Mouse (Mus musculus) 3134 (cell line): Measurements from ENCODE around the gene Abcc1.

ENCODE experiments used
- DNase-seq: peaks from one replicate; pipeline ENCODE4 v3.0.0-alpha.2; 2011; ENCODE audit warnings: low spot score; ENCODE audit not compliant: insufficient read length; ENCODE audit errors: extremely low read depth

Abcc1 gene

DNA sequence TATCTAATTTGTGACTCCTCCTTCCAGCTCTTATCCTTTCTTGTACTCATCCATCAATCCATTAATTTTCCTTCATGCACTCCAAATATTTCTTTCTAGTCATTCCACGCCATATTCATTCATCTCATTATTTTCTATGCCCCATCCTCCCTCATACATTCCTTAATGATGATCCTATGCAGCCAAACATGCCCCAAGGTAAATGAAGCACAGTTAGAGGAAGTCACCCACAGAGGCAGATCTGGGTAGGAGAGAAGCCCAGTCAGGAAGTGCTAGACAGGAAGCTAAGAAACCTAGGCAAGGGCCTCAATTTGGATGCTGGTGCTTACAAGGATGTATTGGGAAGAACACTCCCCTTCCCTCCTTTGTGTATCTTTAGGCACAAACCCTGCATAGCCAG, 121.9 kb downstream of the Abcc1 start:
- no peak for DNase-seq

DNA sequence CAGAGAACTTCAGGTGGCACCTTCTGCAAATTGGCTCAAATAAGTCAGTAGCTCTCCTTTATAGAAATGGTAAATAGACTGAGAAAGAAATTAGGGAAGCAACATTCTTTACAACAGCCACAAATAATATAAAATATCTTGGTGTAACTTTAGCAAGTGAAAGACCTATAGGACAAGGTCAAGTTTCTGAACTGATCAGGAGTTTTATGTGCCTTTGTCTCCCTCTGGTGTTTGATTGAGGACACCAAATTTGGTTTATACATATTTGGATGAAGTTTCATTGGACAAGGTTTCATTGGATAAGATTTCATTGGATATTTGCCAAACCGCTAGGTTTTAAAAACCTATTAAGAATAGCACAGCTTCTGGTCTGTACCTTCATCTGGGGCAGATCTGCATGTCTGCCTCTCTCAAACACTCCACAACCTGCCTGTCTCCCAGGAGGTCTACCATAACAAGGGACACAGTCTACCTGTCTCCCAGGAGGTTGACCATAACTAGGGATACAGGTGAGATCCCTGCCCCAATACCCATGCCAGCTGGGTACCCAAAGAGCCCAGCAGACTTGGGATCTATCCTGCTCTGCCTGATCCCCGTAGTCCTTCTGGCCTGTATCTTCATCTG, 132.2 kb downstream of the Abcc1 start:
- DNase-seq = no peak

DNA sequence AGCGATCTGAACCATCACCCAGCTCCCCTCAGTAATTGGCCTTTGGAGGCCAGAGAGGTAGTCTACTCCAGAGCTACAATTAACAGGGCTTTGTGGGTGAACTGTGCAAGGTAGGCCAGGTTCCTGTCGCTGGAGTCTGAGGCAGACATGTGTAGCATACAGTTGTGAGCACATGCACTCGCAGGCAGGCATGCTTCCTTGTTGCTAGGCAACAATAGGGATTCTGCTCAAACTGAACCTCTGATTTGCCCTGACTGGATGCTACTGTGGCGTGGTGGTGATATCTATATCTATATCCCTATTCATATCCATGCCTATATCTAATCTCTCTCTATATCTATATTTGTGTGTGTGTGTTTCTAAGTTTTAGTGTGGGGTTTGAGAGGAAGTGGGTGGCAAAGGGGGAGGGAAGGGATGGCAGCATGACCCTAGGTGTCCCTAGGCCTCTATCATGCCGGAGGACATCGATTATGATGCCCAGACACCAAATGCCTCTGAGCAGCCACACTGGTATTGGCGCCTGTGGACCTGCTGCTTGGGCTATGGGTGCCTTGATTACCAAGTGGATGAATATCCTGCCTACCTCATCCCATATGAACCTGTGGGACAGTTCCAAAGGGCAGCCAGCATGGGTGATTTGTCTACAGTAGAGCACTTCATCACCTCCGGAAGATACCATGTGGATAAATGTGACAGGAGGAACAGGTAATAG, 140.4 kb downstream of the Abcc1 start:
- no peak for DNase-seq

DNA sequence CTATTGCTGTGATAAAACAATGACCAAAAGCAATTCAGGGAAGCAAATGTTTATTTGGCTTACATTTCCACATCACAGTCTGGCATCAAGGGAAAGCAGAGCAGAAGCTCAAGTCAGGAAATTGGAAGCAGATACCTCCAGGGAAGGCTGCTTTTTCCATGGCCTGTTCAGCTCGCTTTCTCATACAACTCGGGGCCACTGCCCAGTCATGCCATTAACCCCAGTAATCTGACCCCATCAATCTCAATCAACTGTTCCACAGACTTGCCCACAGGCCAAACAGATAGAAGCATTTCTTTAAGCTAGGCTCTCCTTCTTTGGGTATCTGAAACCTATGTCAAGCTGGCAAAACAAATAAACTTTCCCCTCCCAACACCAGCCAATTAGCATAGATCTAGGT, 145.1 kb downstream of the Abcc1 start:
- DNase-seq = no peak
